Mouse (Mus musculus): ENCODE measurements at regions not wholly inside any gene's neighbourhood (a gene's known extent, or its start where the extent isn't known, plus 50 kb on each side); places are given as distances from the start of the nearest gene placed in this dataset.
"Not testable (repeated sequence)": the region's sequence is repeated elsewhere in the genome, so short reads cannot be mapped to it uniquely, and the experiment has no call there.

DNA sequence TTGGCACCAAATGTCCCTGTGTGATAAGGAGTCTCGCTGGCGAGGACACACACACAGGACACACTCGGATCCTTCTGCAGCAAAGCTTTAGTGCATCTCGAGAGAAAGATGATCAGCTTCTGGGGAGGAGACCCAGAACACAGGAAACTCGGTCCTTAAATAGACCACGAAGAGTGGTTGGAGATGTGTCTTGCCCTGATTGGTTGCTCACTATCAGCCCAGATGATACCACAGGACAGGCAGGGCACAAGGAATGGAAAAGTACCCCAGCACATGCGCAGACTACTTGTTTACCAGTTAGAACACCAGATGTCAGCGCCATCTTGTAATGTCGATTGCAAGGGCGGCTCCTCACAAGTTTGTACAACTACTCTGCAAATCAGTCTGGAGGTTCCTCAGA, 108.0 kb upstream of the Peg12 start:
- H3K4me3 ChIP-seq; intact Hi-C loops (cut with DNase I); H3K27ac ChIP-seq; DNase-seq (ENCODE audit: extremely low spot score in 1 of 2, low spot score in 2 of 2): not testable (repeated sequence)

DNA sequence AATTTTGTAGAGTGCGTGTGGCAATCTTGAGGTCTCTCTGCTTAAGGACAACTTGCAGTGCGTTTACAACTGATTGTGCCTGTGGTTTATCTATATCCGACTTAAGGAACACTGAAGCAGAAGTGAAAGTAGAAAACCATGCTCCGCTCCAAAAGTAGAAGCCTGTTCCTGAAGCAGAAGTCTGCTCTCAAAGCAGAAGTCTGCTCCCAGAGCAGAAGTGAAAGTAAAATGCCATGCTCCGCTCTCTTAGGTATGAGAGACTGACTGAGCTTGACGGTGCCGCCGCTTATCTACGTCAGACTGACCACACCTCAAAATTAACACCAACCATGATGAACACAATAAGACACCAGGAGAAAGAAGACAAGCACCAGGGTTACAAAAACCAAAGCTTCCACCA, 107.4 kb upstream of the Peg12 start:
- intact Hi-C loops (cut with DNase I): no loop called here
- Histone ChIP-seq H3K4me3 (no peak overlapping the region), H3K27ac (no peak overlapping the region)
- TF ChIP-seq CTCF (IDR thresholded peaks at IDR 0.05): no peak
- no peak for DNase-seq (ENCODE audit: extremely low spot score in 1 of 2, low spot score in 2 of 2)

DNA sequence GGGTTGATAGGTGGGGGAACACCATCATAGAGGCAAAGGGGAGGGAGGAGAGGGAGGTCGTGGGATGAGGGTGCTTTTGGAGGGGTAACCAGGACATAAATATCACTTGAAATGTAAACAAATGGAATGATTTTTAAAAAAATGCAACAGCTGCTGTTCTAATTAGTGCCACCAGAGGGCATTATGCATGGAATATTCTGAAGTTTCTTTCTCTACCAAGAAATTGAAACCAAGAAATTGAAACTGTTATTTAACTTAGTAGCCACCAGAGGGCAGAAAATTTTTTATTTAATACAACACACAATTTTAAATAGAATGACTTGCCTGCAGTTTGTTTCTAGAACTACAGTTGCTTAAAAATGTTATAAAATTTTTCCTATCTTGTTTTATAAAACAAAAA, 77.9 kb upstream of the Peg12 start:
- H3K27ac ChIP-seq: no peak overlapping the region
- DNase-seq (ENCODE audit: extremely low spot score in 1 of 2, low spot score in 2 of 2): no peak
- H3K4me3 ChIP-seq: no peak overlapping the region
- intact Hi-C loops (cut with DNase I): no loop called here
- TF ChIP-seq CTCF (IDR thresholded peaks at IDR 0.05): peak; percentile 37

All from left cerebral cortex, adult 2 months (tissue).